ENCODE assay signal across 8 mouse cellular contexts in the genomic region with DNA sequence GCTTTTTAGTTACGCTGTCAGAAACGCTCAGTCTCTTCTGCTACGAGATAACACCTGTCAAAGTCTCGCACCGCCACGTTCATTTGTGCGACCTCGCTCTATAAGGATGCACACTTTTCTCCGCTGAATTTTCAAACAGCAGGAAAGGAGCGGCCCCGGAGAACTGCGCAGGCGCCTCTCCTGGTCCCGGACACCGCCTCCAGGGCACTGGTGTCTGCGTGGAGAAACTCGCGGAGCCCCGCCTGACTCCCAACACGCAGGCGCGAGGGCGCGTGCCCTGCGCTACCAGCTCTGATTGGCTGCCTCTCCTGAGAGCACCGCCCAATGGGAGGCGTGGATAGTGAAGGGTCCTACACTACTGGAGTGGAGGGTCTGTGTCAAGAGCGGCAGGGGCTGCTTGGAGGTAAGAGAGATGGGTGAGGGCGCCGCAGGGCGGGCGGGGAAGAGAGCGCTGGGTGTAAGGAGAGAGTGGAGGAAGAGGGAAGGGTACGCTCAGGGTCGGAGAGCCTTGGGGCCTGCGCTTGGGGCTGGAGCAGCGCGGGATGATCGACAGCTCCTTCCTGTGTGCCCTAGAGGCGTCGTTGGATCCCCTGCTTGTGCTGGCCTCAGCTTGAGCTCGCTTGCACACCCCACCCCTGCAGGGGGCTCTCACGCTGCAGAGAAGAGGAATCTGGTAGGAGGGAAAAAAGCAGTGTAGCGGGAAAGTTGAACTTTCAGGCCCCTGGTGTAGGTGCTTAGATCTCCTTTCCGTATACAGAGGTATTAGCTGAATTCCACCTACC. TPM values are rescaled to one million over a fixed set of nuclear protein-coding genes. Genes with fewer than 3 reads are reported as not detected.
DNase-seq lines count a peak whose midpoint lies in the region; ATAC-seq and TF ChIP-seq lines count a peak whose summit lies in the region.

Gene Zfp526, plus strand, starts transcription at position 324 of the 782 bp plus-strand sequence.

- peak within 1 kb of the TSS; percentile 95 for H3K4me2 ChIP-seq in heart, embryonic 15.5 days
- peak within 1 kb of the TSS; percentile 98 for H3K4me2 ChIP-seq in liver, embryonic 14.5 days (ENCODE audit: low read depth)
- peak within 1 kb of the TSS; percentile 98 for H3K4me2 ChIP-seq in neural tube, embryonic 11.5 days (ENCODE audit: low read depth)
- peak within 1 kb of the TSS; percentile 85 for H3K4me2 ChIP-seq in stomach, postnatal 0 days (replicated peaks; ENCODE audit: low read depth)

- peak; percentile 48 for TF ChIP-seq CTCF in liver, embryonic 14.5 days (IDR thresholded peaks at IDR 0.05; ENCODE audit: low read depth)
- TF ChIP-seq CTCF in stomach, postnatal 0 days (IDR thresholded peaks at IDR 0.05; ENCODE audit: low read depth) = peak; percentile 41

- H3K9me3 ChIP-seq in forebrain, embryonic 10.5 days = no peaks in the 10 kb centered on the region
- no peaks in the 10 kb centered on the region for H3K9me3 ChIP-seq in heart, embryonic 15.5 days (replicated peaks)
- H3K9me3 ChIP-seq in liver, embryonic 14.5 days (ENCODE audit: control insufficient read depth, low read length) = no peaks in the 10 kb centered on the region
- no peaks in the 10 kb centered on the region for H3K9me3 ChIP-seq in neural tube, embryonic 11.5 days (ENCODE audit: control insufficient read depth, low read length)
- H3K9me3 ChIP-seq in stomach, postnatal 0 days (ENCODE audit: control insufficient read depth, low read length) = no peaks in the 10 kb centered on the region

- peak; percentile 93 for DNase-seq in c-Kit-negative CD71-positive TER-119-positive erythroid progenitor cells, embryonic 14.5 days (ENCODE audit: low read depth, low spot score)
- peak; percentile 98 for DNase-seq in forebrain, embryonic 10.5 days (ENCODE audit: extremely low spot score, low spot score)
- peak; percentile 98 to 99 for DNase-seq in kidney, postnatal 25 days
- peak; percentile 92 to 94 (median 93) for DNase-seq in liver, embryonic 14.5 days (ENCODE audit: low read depth in 3 of 3, low spot score in 3 of 3)
- DNase-seq in neural tube, embryonic 11.5 days (ENCODE audit: low spot score) = peak; percentile 99
- DNase-seq in stomach, postnatal 0 days (ENCODE audit: low spot score) = peak; percentile 98

- WGBS in forebrain, embryonic 10.5 days = under 1% methylated on average over 45 of the region's 45 CpGs
- WGBS in heart, embryonic 15.5 days = under 1% methylated on average over 45 of the region's 45 CpGs
- under 1% methylated on average over 44 of the region's 45 CpGs for WGBS in liver, embryonic 14.5 days (ENCODE audit: insufficient replicate concordance)
- WGBS in neural tube, embryonic 11.5 days = under 1% methylated on average over 45 of the region's 45 CpGs
- under 1% methylated on average over 42 of the region's 45 CpGs for whole genome bisulfite sequencing in stomach, postnatal 0 days

- H3K27ac ChIP-seq in forebrain, embryonic 10.5 days = peak within 1 kb of the TSS; percentile 96
- peak within 1 kb of the TSS; percentile 95 for H3K27ac ChIP-seq in heart, embryonic 15.5 days
- H3K27ac ChIP-seq in liver, embryonic 14.5 days = peak within 1 kb of the TSS; percentile 99
- peak within 1 kb of the TSS; percentile 71 for H3K27ac ChIP-seq in neural tube, embryonic 11.5 days (ENCODE audit: low read depth, low read length)
- peak within 1 kb of the TSS; percentile 88 for H3K27ac ChIP-seq in stomach, postnatal 0 days (replicated peaks)

- peaks cover 37% of the 10 kb centered on the region for H3K36me3 ChIP-seq in forebrain, embryonic 10.5 days (replicated peaks)
- peaks cover 23% of the 10 kb centered on the region for H3K36me3 ChIP-seq in heart, embryonic 15.5 days
- H3K36me3 ChIP-seq in liver, embryonic 14.5 days (replicated peaks; ENCODE audit: control insufficient read depth, insufficient read depth, low read depth) = peaks cover 53% of the 10 kb centered on the region
- peaks cover 8% of the 10 kb centered on the region for H3K36me3 ChIP-seq in neural tube, embryonic 11.5 days (ENCODE audit: control insufficient read depth, insufficient read depth, low read length)
- peaks cover 12% of the 10 kb centered on the region; the same call in 1 of the 2 replicates for H3K36me3 ChIP-seq in stomach, postnatal 0 days (ENCODE audit: control insufficient read depth, insufficient read depth, low read length)

- ATAC-seq in CD4-positive, CD25-positive, alpha-beta regulatory T cell, adult 4 months = peak; percentile 77
- ATAC-seq in heart, embryonic 15.5 days (replicated peaks; ENCODE audit: insufficient number of reproducible peaks, insufficient read depth, low FRiP score, low read depth) = peak; percentile 91
- peak; percentile 79 for ATAC-seq in liver, embryonic 14.5 days (ENCODE audit: insufficient read depth)
- peak; percentile 93 for ATAC-seq in neural tube, embryonic 11.5 days (ENCODE audit: insufficient read depth, low FRiP score, low TSS enrichment)
- peak; percentile 89 for ATAC-seq in stomach, postnatal 0 days (ENCODE audit: low FRiP score, low TSS enrichment)

- peak within 1 kb of the TSS; percentile 71 for H3K4me3 ChIP-seq in forebrain, embryonic 10.5 days
- H3K4me3 ChIP-seq in heart, embryonic 15.5 days = peak within 1 kb of the TSS; percentile 91
- H3K4me3 ChIP-seq in liver, embryonic 14.5 days (ENCODE audit: insufficient read depth in 1 of 2, low read depth in 2 of 2, low read length in 2 of 2) = peak within 1 kb of the TSS; percentile 82 to 99
- H3K4me3 ChIP-seq in neural tube, embryonic 11.5 days (ENCODE audit: low read depth, low read length) = peak within 1 kb of the TSS; percentile 61
- peak within 1 kb of the TSS; percentile 74 for H3K4me3 ChIP-seq in stomach, postnatal 0 days (ENCODE audit: low read depth, low read length)

- peak within 1 kb of the TSS; percentile 80 for H3K9ac ChIP-seq in heart, embryonic 15.5 days
- H3K9ac ChIP-seq in liver, embryonic 14.5 days (replicated peaks) = peak within 1 kb of the TSS; percentile 89
- H3K9ac ChIP-seq in neural tube, embryonic 11.5 days (ENCODE audit: low read length) = peak within 1 kb of the TSS; percentile 59
- H3K9ac ChIP-seq in stomach, postnatal 0 days (ENCODE audit: low read length) = peak within 1 kb of the TSS; percentile 79

- no peaks in the 10 kb centered on the region for H3K27me3 ChIP-seq in forebrain, embryonic 10.5 days (ENCODE audit: poor library complexity, severe bottlenecking)
- H3K27me3 ChIP-seq in heart, embryonic 15.5 days = no peaks in the 10 kb centered on the region
- H3K27me3 ChIP-seq in liver, embryonic 14.5 days (ENCODE audit: control insufficient read depth, insufficient read depth, low read length) = no peaks in the 10 kb centered on the region
- no peaks in the 10 kb centered on the region for H3K27me3 ChIP-seq in neural tube, embryonic 11.5 days (ENCODE audit: control insufficient read depth, insufficient read depth, low read length)
- H3K27me3 ChIP-seq in stomach, postnatal 0 days (ENCODE audit: control insufficient read depth, insufficient read depth, low read length) = no peaks in the 10 kb centered on the region

- no peak for TF ChIP-seq EP300 in liver, embryonic 14.5 days (IDR thresholded peaks at IDR 0.05; ENCODE audit: low read depth)
- TF ChIP-seq EP300 in stomach, postnatal 0 days (optimal IDR thresholded peaks at IDR 0.05) = no peak

- H3K4me1 ChIP-seq in forebrain, embryonic 10.5 days = peaks cover 48% of the 10 kb centered on the region
- peaks cover 33% of the 10 kb centered on the region for H3K4me1 ChIP-seq in heart, embryonic 15.5 days (replicated peaks)
- peaks cover 35% of the 10 kb centered on the region in 2 experiments for H3K4me1 ChIP-seq in liver, embryonic 14.5 days (replicated peaks; ENCODE audit: control insufficient read depth in 2 of 2, insufficient read depth in 2 of 2, low read length in 1 of 2)
- H3K4me1 ChIP-seq in neural tube, embryonic 11.5 days (ENCODE audit: control insufficient read depth, insufficient read depth, low read length) = peaks cover 20% of the 10 kb centered on the region
- H3K4me1 ChIP-seq in stomach, postnatal 0 days (replicated peaks; ENCODE audit: control insufficient read depth, insufficient read depth) = peaks cover 11% of the 10 kb centered on the region

RNA-seq across cellular contexts. Expression of gene Zfp526, which starts in this region (rescaled TPM):
- polyA plus RNA-seq in CD4-positive, CD25-positive, alpha-beta regulatory T cell, adult 4 months (2017; shearing (Covaris generic)) = 1 to 10 TPM; 2.8 to 3.0 TPM
- polyA plus RNA-seq in forebrain, embryonic 10.5 days (2016; fragmentation: Nextera tagmentation; extraction: Ambion mirVana) = 2.6 and 2.9 TPM in 2 replicates
- polyA plus RNA-seq in heart, embryonic 15.5 days (2015; fragmentation: Nextera tagmentation; extraction: Ambion mirVana) = 1.7 and 2.9 TPM in 2 replicates
- polyA plus RNA-seq in liver, embryonic 14.5 days (2012; rRNA removed) = 4.6 and 4.9 TPM in 2 replicates
- polyA plus RNA-seq in liver, embryonic 14.5 days (2014; fragmentation: Nextera tagmentation; extraction: Ambion mirVana) = 2.1 TPM in 2 replicates
- polyA plus RNA-seq in neural tube, embryonic 11.5 days (2014; fragmentation: Nextera tagmentation; extraction: Ambion mirVana) = 3.7 and 3.8 TPM in 2 replicates
- polyA plus RNA-seq in stomach, postnatal 0 days (2015; fragmentation: Nextera tagmentation; extraction: Ambion mirVana) = 1.1 and 1.2 TPM in 2 replicates

Comparison
In these comparisons a context has a peak if more than half of its experiments do, and no peak if none do; other contexts are left out.
1. Peak in every context shown above with its lines: DNase-seq, ATAC-seq, H3K4me3 ChIP-seq and H3K27ac ChIP-seq.